10 mouse cellular contexts compared by ENCODE assay signal in genomic region chr19:25360571-25361029, GRCm38 (mm10).
DNase-seq lines count a peak whose midpoint lies in the region; ATAC-seq and TF ChIP-seq lines count a peak whose summit lies in the region.
"Had no signal": no experiment of that assay in that cellular context is flagged by ENCODE, and none has a peak within 500 bp of the region (broad histone marks: within the 10 kb centered on the region; RNA-seq: fewer than 3 reads in every experiment).

No protein-coding gene starts in this region.

- H3K27ac ChIP-seq in kidney, adult 2 months (ENCODE audit: insufficient read depth, low read depth, low read length): no peak overlapping the region
- no peak overlapping the region for H3K27ac ChIP-seq in hindbrain, embryonic 15.5 days (replicated peaks)

- H3K4me2 ChIP-seq in hindbrain, embryonic 15.5 days: no peak overlapping the region

- WGBS in kidney, adult 2 months: 53% methylated on average over 9 of the region's 9 CpGs
- 29% methylated on average over 9 of the region's 9 CpGs for WGBS in hindbrain, embryonic 15.5 days

- no peaks in the 10 kb centered on the region for H3K9me3 ChIP-seq in hindbrain, embryonic 15.5 days

- peak; percentile 29; the same call in 1 of the 2 replicates for ATAC-seq in hindbrain, embryonic 15.5 days (ENCODE audit: low FRiP score, low read depth)

- DNase-seq in kidney, adult 2 months: peak; percentile 22
- DNase-seq in kidney, adult 11 months: no peak
- DNase-seq in brain, embryonic 14.5 days (ENCODE audit: low read depth): peak; percentile 78
- DNase-seq in retina, postnatal 1 day: peak; percentile 45
- no peak for DNase-seq in frontal cortex, postnatal 10 days (ENCODE audit: low spot score in 2 of 2)
- no peak for DNase-seq in right cerebral cortex, adult 18-20 months
- no peak for DNase-seq in cerebellum, postnatal 36 days
- DNase-seq: cerebellum, postnatal 14 days; heart, postnatal 14 days had no signal

- H3K27me3 ChIP-seq in kidney, adult 2 months (replicated peaks; ENCODE audit: control insufficient read depth, insufficient read depth, low read length): no peaks in the 10 kb centered on the region
- no peaks in the 10 kb centered on the region for H3K27me3 ChIP-seq in hindbrain, embryonic 15.5 days

- H3K9ac ChIP-seq in hindbrain, embryonic 15.5 days: no peak overlapping the region

- no peak for TF ChIP-seq POLR2A in kidney, adult 2 months (IDR thresholded peaks at IDR 0.05; ENCODE audit: low read depth, low read length)
- TF ChIP-seq POLR2A in brain, embryonic 14.5 days (IDR thresholded peaks at IDR 0.05; ENCODE audit: borderline replicate concordance, extremely low read depth, insufficient read depth, insufficient read length, poor library complexity, severe bottlenecking): no peak

- no peaks in the 10 kb centered on the region for H3K36me3 ChIP-seq in kidney, adult 2 months (ENCODE audit: control insufficient read depth, insufficient read depth, low read length)
- no peaks in the 10 kb centered on the region for H3K36me3 ChIP-seq in hindbrain, embryonic 15.5 days

- H3K4me3 ChIP-seq in kidney, adult 2 months (ENCODE audit: insufficient read depth, low read depth, low read length): no peak overlapping the region
- no peak overlapping the region for H3K4me3 ChIP-seq in hindbrain, embryonic 15.5 days

- no peaks in the 10 kb centered on the region for H3K4me1 ChIP-seq in kidney, adult 2 months (ENCODE audit: control insufficient read depth, insufficient read depth, low read length)
- H3K4me1 ChIP-seq in hindbrain, embryonic 15.5 days (replicated peaks): peaks cover 14% of the 10 kb centered on the region

- no peak for TF ChIP-seq CTCF in kidney, adult 2 months (conservative IDR thresholded peaks at IDR 0.05; ENCODE audit: insufficient read depth, insufficient read length, low read depth, low read length)
- TF ChIP-seq CTCF in brain, embryonic 14.5 days (IDR thresholded peaks at IDR 0.05; ENCODE audit: borderline replicate concordance, extremely low read depth, insufficient read depth, insufficient read length): peak; percentile 15; the same call in 1 of the 2 replicates

Comparison
In these comparisons a context has a peak if more than half of its experiments do, and no peak if none do; other contexts are left out.
1. DNase-seq: peak in kidney, adult 2 months (single experiment), brain, embryonic 14.5 days (single experiment) and retina, postnatal 1 day (single experiment); none in kidney, adult 11 months (single experiment), frontal cortex, postnatal 10 days (0 of 2), right cerebral cortex, adult 18-20 months (single experiment) and cerebellum, postnatal 36 days (0 of 2).